Mouse (Mus musculus) ovary, adult 10 weeks (tissue): Measurements from ENCODE around the gene Rptn. TPM values are rescaled to one million over a fixed set of nuclear protein-coding genes. Genes with fewer than 3 reads are reported as not detected.

ENCODE experiments used
- polyA plus RNA-seq: library from polyadenylated mRNA; stranded (reverse); fragments of 350-450 nt; fragmentation: Illumina TruSeq; extraction: RNeasy Lipid Tissue Mini Kit (QIAGEN cat#74804); gene quantifications from one replicate; pipeline ENCODE4 v1.2.3, GENCODE M21; 2014

Gene Rptn
- polyA plus RNA-seq, result not detected

DNA sequence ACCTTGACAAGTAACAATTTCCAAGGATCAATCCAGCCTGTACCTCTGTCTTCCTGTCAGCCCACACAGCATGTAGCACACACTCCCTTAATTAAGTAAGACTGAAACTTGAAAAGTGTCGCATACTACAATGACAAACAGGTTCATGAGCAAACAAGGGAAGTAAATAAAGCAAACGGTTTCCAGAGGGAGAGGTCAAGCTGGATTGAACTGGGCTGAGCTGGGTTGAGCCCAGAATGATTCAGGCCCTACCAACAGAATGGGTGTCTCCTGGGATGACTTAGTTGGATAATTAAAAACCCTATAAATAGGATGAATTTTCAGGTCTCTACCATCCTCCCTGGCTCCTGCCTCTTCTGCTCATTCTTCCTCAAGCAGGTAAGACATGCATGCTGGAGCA lies at the start of gene Rptn:
Gene Rptn, plus strand, starts transcription at position 334 of the 400 bp plus-strand sequence.

DNA sequence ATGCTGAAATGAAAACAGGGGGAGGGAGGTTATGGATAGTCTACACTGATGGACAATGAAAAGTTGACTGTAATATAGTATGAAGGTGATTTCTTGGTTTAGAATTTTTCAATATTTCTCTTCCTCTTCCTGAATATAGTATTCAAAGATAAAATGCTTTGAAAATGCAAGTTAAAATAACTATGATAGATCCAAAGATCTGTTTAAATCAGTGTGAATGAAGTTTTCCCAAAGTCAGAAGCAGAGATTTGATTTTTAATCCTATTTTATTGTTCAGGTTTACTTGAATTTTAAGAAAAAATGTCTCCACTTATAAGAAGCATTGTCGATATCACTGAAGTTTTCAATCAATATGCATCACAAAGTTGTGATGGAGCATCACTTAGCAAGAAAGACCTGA lies 48.5 kb downstream of the Rptn start, which contains the start of gene Tchh:
Gene Tchh, plus strand, starts transcription at position 301 of the 400 bp plus-strand sequence.

Other genes with a start within 250 kb of the Rptn start
- not detected for gene Crnn, start 248.9 kb upstream of the Rptn start, polyA plus RNA-seq
- gene Flg2, start 196.4 kb upstream of the Rptn start, polyA plus RNA-seq, result not detected
- not detected for gene Flg, start 120.2 kb upstream of the Rptn start, polyA plus RNA-seq
- gene Hrnr, start 74.0 kb upstream of the Rptn start, polyA plus RNA-seq, result not detected
- gene Tchh, start 48.6 kb downstream of the Rptn start, polyA plus RNA-seq, result 0.66 TPM
- not detected for gene Tchhl1, start 75.1 kb downstream of the Rptn start, polyA plus RNA-seq
- 296 TPM for gene S100a11, start 126.8 kb downstream of the Rptn start, polyA plus RNA-seq
- gene S100a10, start 161.4 kb downstream of the Rptn start, polyA plus RNA-seq, result 72.1 TPM